Mouse (Mus musculus): ENCODE measurements around the gene Tenm3.

Tenm3 gene

GRCm38 (mm10) chr8:48579732-48580131 lies 264.0 kb downstream of the Tenm3 start:
- DNase-seq (ENCODE audit: low read depth): no peak

- no peak for DNase-seq (ENCODE audit: low read depth)
Observed at GRCm38 (mm10) chr8:48579144-48579543, 264.6 kb downstream of the Tenm3 start.

GRCm38 (mm10) chr8:48572941-48573340 lies 270.8 kb downstream of the Tenm3 start:
- no peak for DNase-seq (ENCODE audit: low read depth)

- DNase-seq (ENCODE audit: low read depth): no peak
Observed at GRCm38 (mm10) chr8:48572345-48572744, 271.4 kb downstream of the Tenm3 start.

- no peak for DNase-seq (ENCODE audit: low read depth)
Observed at GRCm38 (mm10) chr8:48568608-48569007, 275.1 kb downstream of the Tenm3 start.

GRCm38 (mm10) chr8:48567929-48568607 lies 275.7 kb downstream of the Tenm3 start:
- DNase-seq (ENCODE audit: low read depth): no peak

GRCm38 (mm10) chr8:48560227-48560626 lies 283.5 kb downstream of the Tenm3 start:
- no peak for DNase-seq (ENCODE audit: low read depth)

GRCm38 (mm10) chr8:48555546-48556141 lies 288.1 kb downstream of the Tenm3 start:
- DNase-seq (ENCODE audit: low read depth): no peak

GRCm38 (mm10) chr8:48554762-48555545 lies 288.8 kb downstream of the Tenm3 start:
- DNase-seq (ENCODE audit: low read depth): no peak

- DNase-seq (ENCODE audit: low read depth): no peak
Observed at GRCm38 (mm10) chr8:48553791-48554288, 289.9 kb downstream of the Tenm3 start.

GRCm38 (mm10) chr8:48552306-48552705 lies 291.4 kb downstream of the Tenm3 start:
- DNase-seq (ENCODE audit: low read depth): no peak

- no peak for DNase-seq (ENCODE audit: low read depth)
Observed at GRCm38 (mm10) chr8:48551370-48551769, 292.4 kb downstream of the Tenm3 start.

GRCm38 (mm10) chr8:48548908-48549307 lies 294.8 kb downstream of the Tenm3 start:
- no peak for DNase-seq (ENCODE audit: low read depth)

GRCm38 (mm10) chr8:48545631-48546030 lies 298.1 kb downstream of the Tenm3 start:
- DNase-seq (ENCODE audit: low read depth): no peak

- no peak for DNase-seq (ENCODE audit: low read depth)
Observed at GRCm38 (mm10) chr8:48544840-48545239, 298.9 kb downstream of the Tenm3 start.

- no peak for DNase-seq (ENCODE audit: low read depth)
Observed at GRCm38 (mm10) chr8:48542141-48542540, 301.6 kb downstream of the Tenm3 start.

GRCm38 (mm10) chr8:48540894-48541293 lies 302.9 kb downstream of the Tenm3 start:
- DNase-seq (ENCODE audit: low read depth): no peak

- DNase-seq (ENCODE audit: low read depth): no peak
Observed at GRCm38 (mm10) chr8:48535833-48536232, 307.9 kb downstream of the Tenm3 start.

- no peak for DNase-seq (ENCODE audit: low read depth)
Observed at GRCm38 (mm10) chr8:48531795-48532194, 312.0 kb downstream of the Tenm3 start.

GRCm38 (mm10) chr8:48530916-48531570 lies 312.7 kb downstream of the Tenm3 start:
- no peak for DNase-seq (ENCODE audit: low read depth)

GRCm38 (mm10) chr8:48527418-48527817 lies 316.3 kb downstream of the Tenm3 start:
- DNase-seq (ENCODE audit: low read depth): peak; percentile 6

GRCm38 (mm10) chr8:48522536-48523123 lies 321.1 kb downstream of the Tenm3 start:
- no peak for DNase-seq (ENCODE audit: low read depth)
